Mouse (Mus musculus) left cerebral cortex, adult 8-10 months (tissue): ENCODE data around the gene Fcgr3. TPM values are rescaled to one million over a fixed set of nuclear protein-coding genes. Genes with fewer than 3 reads are reported as not detected.

Experiments
- DNase-seq, 2 experiments: peaks; one replicate each; pipeline ENCODE4 v3.0.0; 2022; ENCODE audit warnings: low spot score in 2 of 2
- total RNA-seq, 4 experiments: library from RNA; stranded (reverse); gene quantifications; 2 replicates each; pipeline ENCODE4 v1.2.4; 2022

Fcgr3 gene
- 10 to 100 TPM; 10.6 to 36.7 (median 22.6) TPM for total RNA-seq

- DNase-seq, result peak; percentile 60 to 78
Observed at GRCm38 (mm10) chr1:171064491-171065242, at the start of gene Fcgr3. Fcgr3 (minus strand) TSS chr1:171064935.

- peak; percentile 28 to 53 for DNase-seq
Observed at GRCm38 (mm10) chr1:171113873-171114299, 49.2 kb upstream of the Fcgr3 start, which contains the start of gene Cfap126. Cfap126 (plus strand) TSS chr1:171113918.

GRCm38 (mm10) chr1:171112986-171113385 is 48.3 kb upstream of the Fcgr3 start:
- no peak for DNase-seq

GRCm38 (mm10) chr1:171111781-171112575 is 47.2 kb upstream of the Fcgr3 start:
- DNase-seq, result peak in 1 of 2 experiments; percentile 18

GRCm38 (mm10) chr1:171111020-171111780 is 46.5 kb upstream of the Fcgr3 start:
- peak; percentile 93 to 95 for DNase-seq

GRCm38 (mm10) chr1:171110659-171111019 is 45.9 kb upstream of the Fcgr3 start:
- DNase-seq, result no peak

GRCm38 (mm10) chr1:171109620-171110019 is 44.9 kb upstream of the Fcgr3 start:
- DNase-seq, result no peak

- no peak for DNase-seq
Observed at GRCm38 (mm10) chr1:171105226-171105625, 40.5 kb upstream of the Fcgr3 start.

- peak in 1 of 2 experiments; percentile 46 for DNase-seq
Observed at GRCm38 (mm10) chr1:171103179-171103840, 38.6 kb upstream of the Fcgr3 start.

- DNase-seq, result peak; percentile 77 to 96
Observed at GRCm38 (mm10) chr1:171102547-171103177, 37.9 kb upstream of the Fcgr3 start.

- peak; percentile 83 to 98 for DNase-seq
Observed at GRCm38 (mm10) chr1:171101733-171102546, 37.2 kb upstream of the Fcgr3 start.

- DNase-seq, result no peak
Observed at GRCm38 (mm10) chr1:171101033-171101432, 36.3 kb upstream of the Fcgr3 start.

GRCm38 (mm10) chr1:171097612-171098011 is 32.9 kb upstream of the Fcgr3 start:
- DNase-seq, result no peak

GRCm38 (mm10) chr1:171097136-171097535 is 32.4 kb upstream of the Fcgr3 start:
- no peak for DNase-seq

- no peak for DNase-seq
Observed at GRCm38 (mm10) chr1:171096110-171096964, 31.6 kb upstream of the Fcgr3 start.

- DNase-seq, result no peak
Observed at GRCm38 (mm10) chr1:171094424-171094823, 29.7 kb upstream of the Fcgr3 start.

GRCm38 (mm10) chr1:171090761-171091160 is 26.0 kb upstream of the Fcgr3 start:
- no peak for DNase-seq

- DNase-seq, result no peak
Observed at GRCm38 (mm10) chr1:171089891-171090290, 25.2 kb upstream of the Fcgr3 start.
